ENCODE assay signal across 21 mouse cellular contexts in genomic region chr5:19553510-19553909, GRCm38 (mm10).
DNase-seq lines count a peak whose midpoint lies in the region; ATAC-seq lines count a peak whose summit lies in the region.
"Had no signal": no experiment of that assay in that cellular context is flagged by ENCODE, and none has a peak within 500 bp of the region (broad histone marks: within the 10 kb centered on the region; RNA-seq: fewer than 3 reads in every experiment).

No protein-coding gene starts in this region.

- no peak overlapping the region for H3K4me3 ChIP-seq in kidney, embryonic 15.5 days (replicated peaks)
- H3K4me3 ChIP-seq: embryonic facial prominence, embryonic 12.5 days; hindbrain, embryonic 12.5 days; neural tube, embryonic 13.5 days had no signal

- no peak for ATAC-seq in kidney, embryonic 15.5 days (replicated peaks; ENCODE audit: low FRiP score)
- ATAC-seq: inflammation-experienced regulatory T-cells, adult 6 months had no signal

- no peak overlapping the region for H3K27ac ChIP-seq in kidney, embryonic 15.5 days
- H3K27ac ChIP-seq: embryonic facial prominence, embryonic 12.5 days; hindbrain, embryonic 12.5 days; kidney, postnatal 0 days; macrophage; neural tube, embryonic 13.5 days had no signal

- H3K9ac ChIP-seq in kidney, embryonic 15.5 days: no peak overlapping the region
- H3K9ac ChIP-seq: embryonic facial prominence, embryonic 12.5 days; hindbrain, embryonic 12.5 days; neural tube, embryonic 13.5 days had no signal

- H3K36me3 ChIP-seq in kidney, embryonic 15.5 days: no peaks in the 10 kb centered on the region
- H3K36me3 ChIP-seq: embryonic facial prominence, embryonic 12.5 days; G1E; hindbrain, embryonic 12.5 days; neural tube, embryonic 13.5 days had no signal

- H3K4me1 ChIP-seq in kidney, embryonic 15.5 days: no peaks in the 10 kb centered on the region
- H3K4me1 ChIP-seq: embryonic facial prominence, embryonic 12.5 days; hindbrain, embryonic 12.5 days; neural tube, embryonic 13.5 days had no signal

- intact Hi-C loops in left cerebral cortex, postnatal 10 days (cut with DNase I): no loop called here

- DNase-seq in frontal cortex, adult 2 months (ENCODE audit: extremely low spot score in 1 of 2, low spot score in 1 of 2): peak; percentile 32 to 37
- DNase-seq in frontal cortex, postnatal 25 days (ENCODE audit: low spot score in 2 of 2): no peak
- DNase-seq in left cerebral cortex, adult 11 months (ENCODE audit: low spot score): peak; percentile 52
- DNase-seq in left cerebral cortex, postnatal 10 days (ENCODE audit: extremely low spot score in 1 of 2, low spot score in 2 of 2): no peak
- peak; percentile 84 for DNase-seq in brain, adult 2 months (ENCODE audit: low read depth, low spot score)
- DNase-seq in left cerebral cortex, adult 9 months (ENCODE audit: low spot score in 2 of 2): peak; percentile 39 to 64
- DNase-seq: adrenal gland, adult 2 months; cerebellum, adult 2 months; kidney, adult 18-20 months; retina, postnatal 1 day; right cerebral cortex, postnatal 4 days; thymus, postnatal 25 days had no signal

- no peaks in the 10 kb centered on the region for H3K27me3 ChIP-seq in kidney, embryonic 15.5 days
- H3K27me3 ChIP-seq: CH12.LX; embryonic facial prominence, embryonic 12.5 days; hindbrain, embryonic 12.5 days; neural tube, embryonic 13.5 days had no signal

- 74% methylated on average over 3 of the region's 3 CpGs for WGBS in kidney, embryonic 15.5 days

- no peak overlapping the region for H3K4me2 ChIP-seq in kidney, embryonic 15.5 days
- H3K4me2 ChIP-seq: embryonic facial prominence, embryonic 12.5 days; hindbrain, embryonic 12.5 days; neural tube, embryonic 13.5 days had no signal

- H3K9me3 ChIP-seq in kidney, embryonic 15.5 days (replicated peaks): no peaks in the 10 kb centered on the region
- H3K9me3 ChIP-seq: embryonic facial prominence, embryonic 12.5 days; G1E; hindbrain, embryonic 12.5 days; neural tube, embryonic 13.5 days had no signal

Comparison
In these comparisons a context has a peak if more than half of its experiments do, and no peak if none do; other contexts are left out.
1. DNase-seq: peak in frontal cortex, adult 2 months (2 of 2), left cerebral cortex, adult 11 months (single experiment), brain, adult 2 months (single experiment) and left cerebral cortex, adult 9 months (2 of 2); none in frontal cortex, postnatal 25 days (0 of 2) and left cerebral cortex, postnatal 10 days (0 of 2).